Mouse (Mus musculus) bone marrow, adult 2 months (tissue): ENCODE measurements around the gene Vgll4. TPM values are rescaled to one million over a fixed set of nuclear protein-coding genes. Genes with fewer than 3 reads are reported as not detected.

Experiments
- H3K27ac ChIP-seq: fragments of 200-500 bp; 2 replicates; pipeline ENCODE4 v1.5.1; 2012; ENCODE audit warnings: low read depth, mild to moderate bottlenecking, control low read depth, inconsistent platforms, low read length; ENCODE audit not compliant: control insufficient read depth, poor library complexity, insufficient read depth
- H3K4me1 ChIP-seq: fragments of 200-500 bp; 2 replicates; pipeline ENCODE4 v1.6.1; 2011; ENCODE audit warnings: low read length; ENCODE audit not compliant: control insufficient read depth, insufficient read depth
- H3K4me3 ChIP-seq: fragments of 200-500 bp; replicated peaks from 2 replicates; pipeline ENCODE3; 2011; ENCODE audit warnings: mild to moderate bottlenecking, low read depth, low read length, control low read depth; ENCODE audit not compliant: control insufficient read depth
- CTCF ChIP-seq: fragments of 200-500 bp; IDR thresholded peaks from 2 replicates; pipeline ENCODE4 v1.5.1; 2011; ENCODE audit warnings: low read length, control low read depth; ENCODE audit not compliant: control insufficient read depth, insufficient read depth
- POLR2A ChIP-seq: fragments of 200-500 bp; IDR thresholded peaks from 2 replicates; pipeline ENCODE4 v1.6.1; 2011; ENCODE audit warnings: low read depth, mild to moderate bottlenecking, control low read depth, low read length, borderline replicate concordance; ENCODE audit not compliant: control insufficient read depth
- WGBS: fragments of 180-500 bp; shearing (Covaris S2); methylation state at CpG from one replicate; pipeline ENCODE4 v1.1.7; 2018; 5-methylcytosine and 5-hydroxymethylcytosine counted together
- polyA plus RNA-seq: library from polyadenylated mRNA; stranded (reverse); fragments of >200 nt; gene quantifications from 2 replicates; pipeline ENCODE4 v1.2.4, GENCODE M21; 2011; ENCODE audit warnings: low replicate concordance; ENCODE audit not compliant: missing spikeins, insufficient read depth, insufficient read length

Gene Vgll4
- polyA plus RNA-seq, 1 experiment, result 9.9 TPM

- WGBS, result 83% methylated on average over 8 of the region's 8 CpGs
Measured at GRCm38 (mm10) chr6:114864421-114864820, 105.4 kb downstream of the Vgll4 start.

GRCm38 (mm10) chr6:114863501-114863900 lies 106.3 kb downstream of the Vgll4 start:
- Histone ChIP-seq H3K4me3 (no peak overlapping the region), H3K27ac (no peak overlapping the region), H3K4me1 (no peaks in the 10 kb centered on the region; the same call in 1 of the 2 replicates)
- TF ChIP-seq CTCF (no peak), POLR2A (no peak)
- WGBS, result 56% methylated on average over 5 of the region's 5 CpGs

More at GRCm38 (mm10) chr6:114864421-114864820, 105.4 kb downstream of the Vgll4 start:
- Histone ChIP-seq H3K4me3 (no peak overlapping the region), H3K4me1 (no peaks in the 10 kb centered on the region; the same call in 1 of the 2 replicates), H3K27ac (no peak overlapping the region)
- TF ChIP-seq POLR2A, result no peak
- no peak for TF ChIP-seq CTCF

GRCm38 (mm10) chr6:114862046-114862445 lies 107.7 kb downstream of the Vgll4 start:
- no peak overlapping the region for H3K27ac ChIP-seq
- 66% methylated on average over 9 of the region's 9 CpGs for WGBS
- TF ChIP-seq POLR2A, result no peak
- TF ChIP-seq CTCF, result no peak

GRCm38 (mm10) chr6:114861591-114861990 lies 108.2 kb downstream of the Vgll4 start:
- Histone ChIP-seq H3K4me3 (no peak overlapping the region), H3K27ac (no peak overlapping the region), H3K4me1 (no peaks in the 10 kb centered on the region)
- no peak for TF ChIP-seq CTCF
- WGBS, result 87% methylated on average over 9 of the region's 9 CpGs

More at GRCm38 (mm10) chr6:114862046-114862445, 107.7 kb downstream of the Vgll4 start:
- Histone ChIP-seq H3K4me1 (no peaks in the 10 kb centered on the region; the same call in 1 of the 2 replicates), H3K4me3 (no peak overlapping the region)

- no peak for TF ChIP-seq POLR2A
- TF ChIP-seq CTCF, result no peak
- Histone ChIP-seq H3K4me1 (no peaks in the 10 kb centered on the region), H3K27ac (no peak overlapping the region), H3K4me3 (no peak overlapping the region)
- 86% methylated on average over 14 of the region's 14 CpGs for WGBS
Measured at GRCm38 (mm10) chr6:114860677-114861568, 108.9 kb downstream of the Vgll4 start.

- TF ChIP-seq CTCF (no peak), POLR2A (no peak)
- 77% methylated on average over 4 of the region's 4 CpGs for WGBS
Measured at GRCm38 (mm10) chr6:114858722-114859053, 111.1 kb downstream of the Vgll4 start.

GRCm38 (mm10) chr6:114857996-114858721 lies 111.6 kb downstream of the Vgll4 start:
- no peak overlapping the region for H3K27ac ChIP-seq
- WGBS, result 82% methylated on average over 3 of the region's 3 CpGs
- no peak overlapping the region for H3K4me3 ChIP-seq
- no peaks in the 10 kb centered on the region for H3K4me1 ChIP-seq
- TF ChIP-seq CTCF (no peak), POLR2A (no peak)

More at GRCm38 (mm10) chr6:114858722-114859053, 111.1 kb downstream of the Vgll4 start:
- no peaks in the 10 kb centered on the region for H3K4me1 ChIP-seq
- no peak overlapping the region for H3K4me3 ChIP-seq
- no peak overlapping the region for H3K27ac ChIP-seq

GRCm38 (mm10) chr6:114856501-114856900 lies 113.3 kb downstream of the Vgll4 start:
- 75% methylated on average over 4 of the region's 4 CpGs for whole genome bisulfite sequencing
- Histone ChIP-seq H3K27ac (no peak overlapping the region), H3K4me1 (no peaks in the 10 kb centered on the region), H3K4me3 (no peak overlapping the region)
- no peak for TF ChIP-seq CTCF
- no peak for TF ChIP-seq POLR2A

GRCm38 (mm10) chr6:114855644-114856043 lies 114.2 kb downstream of the Vgll4 start:
- H3K4me3 ChIP-seq, result no peak overlapping the region
- TF ChIP-seq CTCF, result no peak
- TF ChIP-seq POLR2A, result no peak
- H3K4me1 ChIP-seq, result no peaks in the 10 kb centered on the region
- H3K27ac ChIP-seq, result no peak overlapping the region
- 77% methylated on average over 3 of the region's 3 CpGs for WGBS
